Mouse (Mus musculus) liver, embryonic 13.5 days (tissue): ENCODE data around the gene Arsk. TPM values are rescaled to one million over a fixed set of nuclear protein-coding genes. Genes with fewer than 3 reads are reported as not detected.
A peak's percentile ranks its signal among the peaks of the same experiment; 100 is the strongest.

Experiments
- ATAC-seq: fragments of 200-750 bp; cut with Nextera tagmentation; 2 replicates; pipeline ENCODE4 v1.8.0; 2017; ENCODE audit warnings: low read depth, mild to moderate bottlenecking, moderate number of reproducible peaks, moderate library complexity
- DNase-seq: peaks from one replicate; pipeline ENCODE4 v3.0.0; 2022
- H3K27ac ChIP-seq: fragments of 300-500 bp; sonication (generic); 2 replicates; pipeline ENCODE4 v1.5.1; 2015; ENCODE audit warnings: moderate library complexity, mild to moderate bottlenecking, inconsistent platforms
- H3K27me3 ChIP-seq: fragments of 300-500 bp; sonication (generic); 2 replicates; pipeline ENCODE4 v1.6.1; 2015; ENCODE audit warnings: mild to moderate bottlenecking, inconsistent platforms
- H3K36me3 ChIP-seq: fragments of 300-500 bp; sonication (generic); 2 replicates; pipeline ENCODE4 v1.6.1; 2015; ENCODE audit warnings: mild to moderate bottlenecking, inconsistent platforms
- H3K4me1 ChIP-seq: fragments of 300-500 bp; sonication (generic); replicated peaks from 2 replicates; pipeline ENCODE4 v1.6.1; 2015; ENCODE audit warnings: inconsistent platforms
- H3K4me2 ChIP-seq: fragments of 300-500 bp; sonication (generic); 2 replicates; pipeline ENCODE4 v1.6.1; 2015; ENCODE audit warnings: inconsistent platforms, mild to moderate bottlenecking, moderate library complexity
- H3K4me3 ChIP-seq: fragments of 300-500 bp; sonication (generic); replicated peaks from 2 replicates; pipeline ENCODE4 v1.5.1; 2015; ENCODE audit warnings: mild to moderate bottlenecking, inconsistent platforms
- H3K9ac ChIP-seq: fragments of 300-500 bp; sonication (generic); 2 replicates; pipeline ENCODE4 v1.6.1; 2015; ENCODE audit warnings: mild to moderate bottlenecking, inconsistent platforms
- H3K9me3 ChIP-seq: fragments of 300-500 bp; sonication (generic); replicated peaks from 2 replicates; pipeline ENCODE4 v1.6.1; 2016; ENCODE audit warnings: inconsistent platforms
- WGBS: fragments of 180-500 bp; shearing (Covaris S2); methylation state at CpG from one replicate; pipeline ENCODE4 v1.1.7; 2015; ENCODE audit not compliant: insufficient replicate concordance; 5-methylcytosine and 5-hydroxymethylcytosine counted together
- polyA plus RNA-seq: library from polyadenylated mRNA; unstranded; fragments of >200 nt; fragmentation: Nextera tagmentation; extraction: Ambion mirVana; gene quantifications from 2 replicates; pipeline ENCODE4 v1.2.1, GENCODE M21; 2015

Gene Arsk
- polyA plus RNA-seq, 1 experiment from 2014 or later, result 2.6 TPM

DNA sequence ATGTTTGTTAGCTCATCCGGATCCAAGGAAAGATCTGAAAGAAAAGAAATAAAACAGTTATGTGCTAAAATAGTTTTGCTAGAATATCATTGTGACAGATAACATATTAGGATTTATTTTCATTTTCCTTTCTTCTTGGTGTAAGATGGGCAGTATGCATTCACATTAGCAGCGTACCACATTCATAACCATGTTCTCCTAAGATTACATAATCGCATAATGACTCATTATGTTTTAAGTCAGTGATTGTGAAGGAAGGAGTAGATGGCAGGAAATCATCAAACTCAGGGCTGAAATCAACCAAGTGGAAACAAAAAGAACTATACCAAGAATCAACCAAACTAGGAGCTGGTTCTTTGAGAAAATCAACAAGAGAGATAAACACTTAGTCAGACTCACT lies 35.9 kb downstream of the Arsk start:
- no peak overlapping the region for H3K27ac ChIP-seq
- H3K4me2 ChIP-seq, result no peak overlapping the region
- peaks cover 8% of the 10 kb centered on the region for H3K4me1 ChIP-seq
- no peak overlapping the region for H3K4me3 ChIP-seq
- H3K27me3 ChIP-seq, result no peaks in the 10 kb centered on the region
- H3K36me3 ChIP-seq, result peaks cover 15% of the 10 kb centered on the region
- no peak for ATAC-seq
- 82% methylated on average over 3 of the region's 3 CpGs for WGBS
- H3K9ac ChIP-seq, result no peak overlapping the region
- DNase-seq, result no peak
- H3K9me3 ChIP-seq, result no peaks in the 10 kb centered on the region

GRCm38 (mm10) chr13:76062126-76062525 lies 36.3 kb downstream of the Arsk start:
- Histone ChIP-seq H3K4me3 (no peak overlapping the region), H3K36me3 (peaks cover 15% of the 10 kb centered on the region), H3K27ac (no peak overlapping the region), H3K4me2 (no peak overlapping the region), H3K27me3 (no peaks in the 10 kb centered on the region), H3K4me1 (peaks cover 13% of the 10 kb centered on the region), H3K9me3 (no peaks in the 10 kb centered on the region), H3K9ac (no peak overlapping the region)
- 80% methylated on average over 3 of the region's 3 CpGs for WGBS
- no peak for ATAC-seq
- no peak for DNase-seq

GRCm38 (mm10) chr13:76059591-76059990 lies 38.9 kb downstream of the Arsk start:
- WGBS, result 84% methylated on average over 4 of the region's 4 CpGs
- Histone ChIP-seq H3K4me1 (peaks cover 38% of the 10 kb centered on the region), H3K27ac (no peak overlapping the region), H3K36me3 (peaks cover 9% of the 10 kb centered on the region), H3K27me3 (peaks cover 15% of the 10 kb centered on the region; the same call in 1 of the 2 replicates), H3K9me3 (no peaks in the 10 kb centered on the region), H3K4me2 (no peak overlapping the region), H3K9ac (no peak overlapping the region), H3K4me3 (no peak overlapping the region)
- ATAC-seq (no peak), DNase-seq (no peak)

GRCm38 (mm10) chr13:76057267-76058069 lies 41.0 kb downstream of the Arsk start:
- Histone ChIP-seq H3K4me2 (peak overlapping the region; percentile 97), H3K9me3 (no peaks in the 10 kb centered on the region), H3K4me1 (peaks cover 49% of the 10 kb centered on the region), H3K36me3 (peaks cover 3% of the 10 kb centered on the region; the same call in 1 of the 2 replicates), H3K4me3 (peak overlapping the region; percentile 71), H3K27ac (no peak overlapping the region), H3K27me3 (peaks cover 17% of the 10 kb centered on the region; the same call in 1 of the 2 replicates), H3K9ac (peak overlapping the region; percentile 78)
- no peak for DNase-seq
- no peak for ATAC-seq
- WGBS, result 71% methylated on average over 10 of the region's 10 CpGs

DNA sequence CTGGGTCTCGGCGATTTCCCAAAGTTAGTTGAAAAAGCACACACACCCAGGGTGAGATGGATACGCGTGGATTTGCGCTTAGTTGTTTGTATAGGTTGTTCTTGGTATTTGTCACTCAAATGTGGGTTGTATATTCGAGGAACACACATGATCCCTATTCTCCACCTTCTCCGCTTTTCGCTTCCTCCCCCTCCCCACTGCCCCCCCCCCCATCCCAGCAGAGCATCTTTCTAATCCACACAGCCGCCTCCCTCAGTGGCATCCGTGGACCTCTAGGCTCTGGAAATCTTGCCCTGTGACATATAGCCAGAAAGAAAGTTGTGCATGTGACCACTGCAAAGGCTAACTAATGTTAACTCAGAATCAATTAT lies 41.6 kb downstream of the Arsk start, which contains the start of gene Gpr150:
TSS of gene Gpr150 (minus strand) at position 101 of the 371 bp plus-strand sequence.
- peak within 1 kb of the TSS; percentile 85 for H3K27ac ChIP-seq
- H3K9ac ChIP-seq, result peak within 1 kb of the TSS; percentile 78
- H3K36me3 ChIP-seq, result no peaks in the 10 kb centered on the region
- peak within 1 kb of the TSS; percentile 97 for H3K4me2 ChIP-seq
- peaks cover 20% of the 10 kb centered on the region; the same call in 1 of the 2 replicates for H3K27me3 ChIP-seq
- H3K4me1 ChIP-seq, result peaks cover 49% of the 10 kb centered on the region
- 28% methylated on average over 10 of the region's 10 CpGs for WGBS
- H3K4me3 ChIP-seq, result peak within 1 kb of the TSS; percentile 71
- ATAC-seq (no peak), DNase-seq (no peak)
- no peaks in the 10 kb centered on the region for H3K9me3 ChIP-seq

- H3K27ac ChIP-seq, result peak overlapping the region; percentile 85
- H3K9ac ChIP-seq, result peak overlapping the region; percentile 78
- peak overlapping the region; percentile 71 for H3K4me3 ChIP-seq
- ATAC-seq (peak; percentile 83), DNase-seq (peak; percentile 81)
- peak overlapping the region; percentile 97 for H3K4me2 ChIP-seq
- peaks cover 49% of the 10 kb centered on the region for H3K4me1 ChIP-seq
- no peaks in the 10 kb centered on the region for H3K36me3 ChIP-seq
- under 1% methylated on average over 34 of the region's 34 CpGs for WGBS
- peaks cover 20% of the 10 kb centered on the region; the same call in 1 of the 2 replicates for H3K27me3 ChIP-seq
- no peaks in the 10 kb centered on the region for H3K9me3 ChIP-seq
Observed at GRCm38 (mm10) chr13:76056261-76056724, 42.2 kb downstream of the Arsk start.

DNA sequence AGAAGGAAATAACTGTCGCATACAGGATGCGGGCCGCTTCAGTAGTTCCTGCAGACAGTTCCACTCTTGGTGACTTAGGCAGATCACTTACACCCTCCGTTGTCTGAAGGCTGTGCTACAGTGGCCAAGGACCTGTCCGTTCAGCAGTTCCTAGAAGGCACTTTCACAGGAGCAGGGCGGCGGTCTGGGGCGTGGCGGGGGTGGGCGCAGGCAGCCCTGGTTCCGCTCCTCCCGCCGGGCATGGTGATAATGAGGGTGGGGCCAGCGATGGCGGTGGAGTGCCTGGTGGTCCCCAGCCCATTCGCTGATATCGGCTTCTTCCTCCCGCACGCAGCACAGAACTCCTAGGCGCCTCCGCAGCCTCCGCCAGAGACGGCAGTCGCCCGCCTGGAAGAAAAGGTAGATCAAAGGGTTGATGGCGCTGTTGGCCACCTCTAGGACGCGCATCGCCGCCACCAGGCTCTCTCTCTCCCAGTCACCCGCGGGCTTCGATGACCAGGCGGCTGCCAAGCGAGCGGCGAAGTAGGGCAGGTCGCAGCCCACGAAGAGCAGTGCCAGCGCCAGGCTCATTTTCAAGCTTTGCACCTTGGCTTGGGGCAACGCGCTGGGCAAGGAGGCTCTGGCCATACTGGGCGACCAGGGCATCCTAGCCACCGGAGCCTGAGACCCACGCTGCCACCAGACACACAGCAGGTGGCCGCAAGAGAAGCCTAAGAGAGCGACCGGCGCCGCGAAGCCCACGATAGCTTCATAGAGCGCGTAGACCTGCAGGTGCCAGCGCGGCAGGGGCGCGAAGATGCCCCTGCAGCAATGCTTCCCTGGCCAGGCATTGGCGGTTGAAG lies 42.8 kb downstream of the Arsk start:
- Histone ChIP-seq H3K27me3 (peaks cover 20% of the 10 kb centered on the region; the same call in 1 of the 2 replicates), H3K4me3 (peak overlapping the region; percentile 71), H3K4me1 (peaks cover 49% of the 10 kb centered on the region), H3K9ac (peak overlapping the region; percentile 78), H3K9me3 (no peaks in the 10 kb centered on the region), H3K4me2 (peak overlapping the region; percentile 97), H3K36me3 (no peaks in the 10 kb centered on the region), H3K27ac (peak overlapping the region; percentile 85)
- ATAC-seq (peak; percentile 95), DNase-seq (peak; percentile 87)
- WGBS, result 2% methylated on average over 59 of the region's 59 CpGs

- no peaks in the 10 kb centered on the region for H3K9me3 ChIP-seq
- peaks cover 5% of the 10 kb centered on the region for H3K4me1 ChIP-seq
- DNase-seq (no peak), ATAC-seq (no peak)
- no peak overlapping the region for H3K9ac ChIP-seq
- no peaks in the 10 kb centered on the region for H3K36me3 ChIP-seq
- H3K27me3 ChIP-seq, result no peaks in the 10 kb centered on the region
- H3K27ac ChIP-seq, result no peak overlapping the region
- no peak overlapping the region for H3K4me2 ChIP-seq
- no peak overlapping the region for H3K4me3 ChIP-seq
Observed at GRCm38 (mm10) chr13:76044971-76045370, 53.5 kb downstream of the Arsk start.

DNA sequence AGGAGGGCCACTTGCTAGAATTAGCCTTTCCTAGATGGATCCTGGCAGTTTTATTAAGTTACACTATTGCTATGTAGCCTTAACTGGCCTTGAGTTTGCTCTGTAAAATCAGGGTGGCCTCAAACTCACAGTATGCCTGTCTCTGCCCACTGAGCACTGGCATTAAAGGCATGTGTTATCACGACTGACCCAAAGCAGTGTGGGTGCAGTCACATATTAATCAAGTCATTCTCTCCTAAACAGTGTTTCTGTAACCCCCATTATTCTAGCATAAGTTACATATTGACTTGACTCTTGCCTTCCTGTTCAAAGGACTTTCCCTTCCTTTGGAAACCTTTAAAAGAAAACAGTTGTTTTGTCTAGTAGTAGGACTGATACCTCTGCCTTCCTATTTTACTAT lies 56.0 kb downstream of the Arsk start:
- DNase-seq, result no peak
- 47% methylated on average over 1 of the region's 1 CpGs for WGBS
- Histone ChIP-seq H3K27ac (no peak overlapping the region), H3K9ac (no peak overlapping the region), H3K27me3 (no peaks in the 10 kb centered on the region), H3K4me2 (no peak overlapping the region), H3K9me3 (no peaks in the 10 kb centered on the region), H3K36me3 (no peaks in the 10 kb centered on the region), H3K4me3 (no peak overlapping the region), H3K4me1 (no peaks in the 10 kb centered on the region)
- no peak for ATAC-seq

- Histone ChIP-seq H3K27ac (no peak overlapping the region), H3K4me1 (peaks cover 5% of the 10 kb centered on the region), H3K4me3 (no peak overlapping the region), H3K9me3 (no peaks in the 10 kb centered on the region), H3K4me2 (no peak overlapping the region), H3K9ac (no peak overlapping the region), H3K27me3 (0 out of 2 replicates have a peak, but pooled peaks cover 9% of the 10 kb centered on the region), H3K36me3 (no peaks in the 10 kb centered on the region)
- ATAC-seq (no peak), DNase-seq (no peak)
- whole genome bisulfite sequencing, result 72% methylated on average over 3 of the region's 3 CpGs
Observed at GRCm38 (mm10) chr13:76024588-76024987, 73.9 kb downstream of the Arsk start.

DNA sequence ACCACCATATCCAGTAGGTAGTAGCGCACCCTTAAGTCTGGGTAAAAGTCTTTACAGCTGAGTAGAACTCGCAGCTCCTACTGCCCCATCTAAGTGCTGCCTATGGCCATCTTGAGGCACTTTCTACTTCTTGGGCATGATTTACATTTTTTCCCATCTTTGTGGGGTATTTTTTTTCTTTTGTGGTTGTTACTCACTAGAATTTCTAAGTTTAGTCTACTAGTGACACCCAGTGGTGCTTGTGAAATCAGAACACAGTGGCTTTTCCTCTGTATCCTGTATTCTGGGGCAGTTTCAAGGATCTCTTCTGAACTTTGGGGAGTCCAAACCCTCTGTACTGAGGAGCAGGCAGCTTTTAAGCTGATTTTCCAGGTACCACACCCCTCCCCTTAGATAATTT lies 76.7 kb downstream of the Arsk start:
- 83% methylated on average over 2 of the region's 2 CpGs for WGBS
- Histone ChIP-seq H3K9ac (no peak overlapping the region), H3K27ac (no peak overlapping the region), H3K27me3 (0 out of 2 replicates have a peak, but pooled peaks cover 9% of the 10 kb centered on the region), H3K4me3 (no peak overlapping the region), H3K4me2 (no peak overlapping the region), H3K4me1 (peaks cover 9% of the 10 kb centered on the region), H3K36me3 (no peaks in the 10 kb centered on the region), H3K9me3 (no peaks in the 10 kb centered on the region)
- DNase-seq, result no peak
- no peak for ATAC-seq
